21 mouse cellular contexts compared by ENCODE assay signal in the genomic region with DNA sequence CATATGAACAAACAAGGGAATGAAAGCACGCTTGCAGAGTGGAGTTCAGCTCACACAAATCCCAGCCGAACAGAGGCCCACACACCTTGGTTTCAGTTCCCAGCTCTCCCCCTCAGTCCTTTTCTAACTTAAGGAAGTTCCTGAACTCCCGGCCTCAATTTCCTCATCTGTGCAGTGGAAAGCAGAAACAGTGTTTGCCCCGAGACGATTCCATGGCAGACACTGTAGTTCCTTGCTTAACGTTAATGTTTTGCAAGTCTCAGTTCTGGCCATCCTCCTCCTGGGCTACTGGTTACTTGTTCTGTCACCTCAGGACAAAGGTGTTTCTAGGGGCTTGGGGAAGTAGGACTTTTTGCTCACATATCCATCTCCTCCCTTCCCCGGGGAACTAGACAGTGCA.
"Had no signal": no experiment of that assay in that cellular context is flagged by ENCODE, and none has a peak within 500 bp of the region (broad histone marks: within the 10 kb centered on the region; RNA-seq: fewer than 3 reads in every experiment).

No protein-coding gene starts in this region.

- H3K27me3 ChIP-seq: liver, embryonic 15.5 days; lung, embryonic 15.5 days; neural tube, embryonic 12.5 days had no signal

- H3K27ac ChIP-seq: liver, embryonic 15.5 days; lung, embryonic 15.5 days; macrophage; midbrain, embryonic 12.5 days; neural tube, embryonic 12.5 days had no signal

- ATAC-seq: liver, postnatal 0 days; lung, postnatal 0 days; midbrain, embryonic 16.5 days had no signal

- DNase-seq: liver, postnatal 0 days; lung, adult 2 months; lung, postnatal 14 days; lung, postnatal 36 days; midbrain, embryonic 14.5 days; retina, postnatal 1 day; right cerebral cortex, adult 18-20 months; right cerebral cortex, postnatal 25 days; right cerebral cortex, postnatal 4 days; spleen, adult 18-20 months; thymus, adult 18-20 months; thymus, postnatal 14 days; thymus, postnatal 36 days had no signal

- H3K9me3 ChIP-seq: liver, embryonic 15.5 days; lung, embryonic 15.5 days; megakaryocyte, embryonic 14.5 days; neural tube, embryonic 12.5 days had no signal

- H3K4me2 ChIP-seq: liver, embryonic 15.5 days; lung, embryonic 15.5 days; midbrain, embryonic 12.5 days; neural tube, embryonic 12.5 days had no signal

- H3K36me3 ChIP-seq: liver, embryonic 15.5 days; lung, embryonic 15.5 days; midbrain, embryonic 12.5 days; neural tube, embryonic 12.5 days had no signal

- H3K9ac ChIP-seq: liver, embryonic 15.5 days; liver, postnatal 0 days; lung, embryonic 15.5 days; midbrain, embryonic 12.5 days; neural tube, embryonic 12.5 days had no signal

- H3K4me1 ChIP-seq: lung, embryonic 15.5 days; midbrain, embryonic 12.5 days; neural tube, embryonic 12.5 days had no signal

- H3K4me3 ChIP-seq: liver, embryonic 15.5 days; lung, embryonic 15.5 days; megakaryocyte, embryonic 14.5 days; midbrain, embryonic 12.5 days; neural tube, embryonic 12.5 days had no signal
